Mouse (Mus musculus): ENCODE data around the gene Selenoh. TPM values are rescaled to one million over a fixed set of nuclear protein-coding genes. Genes with fewer than 3 reads are reported as not detected.

The Selenoh gene
- polyA plus RNA-seq (2012; ENCODE audit: low replicate concordance), result 101 and 122 TPM in 2 replicates

GRCm38 (mm10) chr2:84670569-84670933 is at the start of gene Selenoh:
TSS of gene Selenoh (minus strand) at chr2:84670770.

GRCm38 (mm10) chr2:84714811-84715561 is 44.4 kb upstream of the Selenoh start, which contains the start of gene Zdhhc5:
TSS of gene Zdhhc5 (minus strand) at chr2:84715180.

GRCm38 (mm10) chr2:84679016-84679415 is 8.4 kb upstream of the Selenoh start, which contains the start of gene Tmx2:
TSS of gene Tmx2 (minus strand) at chr2:84679140.

GRCm38 (mm10) chr2:84677968-84678880 is 7.7 kb upstream of the Selenoh start, which contains the start of the genes Gm28635 and Med19:
TSS of gene Gm28635 (minus strand) at chr2:84678041.
TSS of gene Med19 (plus strand) at chr2:84678402.

GRCm38 (mm10) chr2:84658806-84659205 is 11.8 kb downstream of the Selenoh start, which contains the start of gene Btbd18:
TSS of gene Btbd18 (plus strand) at chr2:84659079.

GRCm38 (mm10) chr2:84650464-84651195 is 19.9 kb downstream of the Selenoh start, which contains the start of gene Ctnnd1:
TSS of gene Ctnnd1 (minus strand) at chr2:84650765.

Other genes with a start within 250 kb of the Selenoh start
- gene Calcrl, start 245.4 kb downstream of the Selenoh start, polyA plus RNA-seq (2012; ENCODE audit: low replicate concordance), result 0.86 and 2.1 TPM in 2 replicates
- 0.81 TPM in 1 of 2 replicates, not detected in the other for gene Tfpi, start 194.0 kb downstream of the Selenoh start, polyA plus RNA-seq (2012; ENCODE audit: low replicate concordance)
- gene Ctnnd1, start 20.0 kb downstream of the Selenoh start, polyA plus RNA-seq (2012; ENCODE audit: low replicate concordance), result 0.83 and 4.1 TPM in 2 replicates
- not detected in 2 replicates for gene Btbd18, start 11.7 kb downstream of the Selenoh start, polyA plus RNA-seq (2012; ENCODE audit: low replicate concordance)
- gene Gm28635, start 7.3 kb upstream of the Selenoh start, polyA plus RNA-seq (2012; ENCODE audit: low replicate concordance), result not detected in 2 replicates
- gene Med19, start 7.6 kb upstream of the Selenoh start, polyA plus RNA-seq (2012; ENCODE audit: low replicate concordance), result 23.7 and 36.7 TPM in 2 replicates
- gene Tmx2, start 8.4 kb upstream of the Selenoh start, polyA plus RNA-seq (2012; ENCODE audit: low replicate concordance), result 2.7 and 4.2 TPM in 2 replicates
- gene Zdhhc5, start 44.4 kb upstream of the Selenoh start, polyA plus RNA-seq (2012; ENCODE audit: low replicate concordance), result 22.7 and 68.7 TPM in 2 replicates
- gene Clp1, start 56.6 kb upstream of the Selenoh start, polyA plus RNA-seq (2012; ENCODE audit: low replicate concordance), result 0.41 and 0.85 TPM in 2 replicates
- gene Ypel4, start 63.3 kb upstream of the Selenoh start, polyA plus RNA-seq (2012; ENCODE audit: low replicate concordance), result 191 and 216 TPM in 2 replicates
- not detected in 2 replicates for gene Gm19426, start 72.9 kb upstream of the Selenoh start, polyA plus RNA-seq (2012; ENCODE audit: low replicate concordance)
- gene Serping1, start 104.7 kb upstream of the Selenoh start, polyA plus RNA-seq (2012; ENCODE audit: low replicate concordance), result 2.8 TPM in 1 of 2 replicates, not detected in the other
- gene Ube2l6, start 128.1 kb upstream of the Selenoh start, polyA plus RNA-seq (2012; ENCODE audit: low replicate concordance), result 3.3 and 20.8 TPM in 2 replicates
- not detected in 2 replicates for gene Smtnl1, start 151.9 kb upstream of the Selenoh start, polyA plus RNA-seq (2012; ENCODE audit: low replicate concordance)
- 2.3 and 7.3 TPM in 2 replicates for gene Timm10, start 156.2 kb upstream of the Selenoh start, polyA plus RNA-seq (2012; ENCODE audit: low replicate concordance)
- 52.4 and 120 TPM in 2 replicates for gene Slc43a1, start 168.1 kb upstream of the Selenoh start, polyA plus RNA-seq (2012; ENCODE audit: low replicate concordance)
- gene Rtn4rl2, start 215.9 kb upstream of the Selenoh start, polyA plus RNA-seq (2012; ENCODE audit: low replicate concordance), result 3.3 and 4.7 TPM in 2 replicates

All from leukemia stem cell, adult 10-12 weeks (primary cell).